ENCODE assay signal across 9 mouse cellular contexts in the genomic region with DNA sequence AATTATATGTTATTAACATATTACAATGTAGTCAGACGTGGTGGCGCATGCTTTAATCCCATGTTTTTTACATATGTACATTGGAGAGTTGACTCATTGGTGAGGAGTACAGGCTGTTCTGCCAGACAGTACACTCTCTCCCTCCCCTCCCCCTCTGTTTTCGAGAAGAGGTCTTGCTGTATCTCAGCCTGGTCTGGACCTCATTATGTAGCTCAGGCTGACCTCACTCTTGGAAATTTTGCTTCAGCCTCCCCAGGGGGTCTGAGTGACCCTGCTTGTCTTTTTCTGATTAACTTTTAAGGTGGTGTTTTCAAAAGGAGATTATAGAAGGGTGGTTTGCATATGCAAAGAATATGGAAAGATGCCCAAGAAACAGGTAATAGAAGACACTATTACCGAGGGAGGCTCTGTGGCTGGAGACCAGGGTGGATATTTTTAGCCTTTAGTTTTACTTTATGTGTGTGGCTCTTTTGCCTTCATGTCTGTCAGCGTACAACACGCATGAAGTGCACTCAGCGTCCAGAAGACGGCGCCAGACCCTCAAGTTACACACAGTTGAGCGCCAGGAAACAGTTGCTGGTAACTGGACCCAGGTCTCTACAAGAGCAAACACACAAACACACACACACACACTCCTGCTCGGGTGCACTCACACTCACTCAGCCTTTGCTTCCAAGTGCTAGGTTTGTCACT. TPM values are rescaled to one million over a fixed set of nuclear protein-coding genes. Genes with fewer than 3 reads are reported as not detected.
DNase-seq lines count a peak whose midpoint lies in the region; ATAC-seq lines count a peak whose summit lies in the region.
"Had no signal": no experiment of that assay in that cellular context is flagged by ENCODE, and none has a peak within 500 bp of the region (broad histone marks: within the 10 kb centered on the region; RNA-seq: fewer than 3 reads in every experiment).

No protein-coding gene starts in this region.

- H3K36me3 ChIP-seq in forebrain, embryonic 11.5 days (ENCODE audit: control insufficient read depth, insufficient read depth, low read length), result no peaks in the 10 kb centered on the region
- no peaks in the 10 kb centered on the region for H3K36me3 ChIP-seq in forebrain, embryonic 16.5 days (ENCODE audit: control insufficient read depth, insufficient read depth)
- H3K36me3 ChIP-seq: heart, embryonic 15.5 days had no signal

- ATAC-seq in forebrain, embryonic 11.5 days (replicated peaks; ENCODE audit: low FRiP score), result no peak
- no peak for ATAC-seq in forebrain, embryonic 16.5 days

- no peak overlapping the region for H3K9ac ChIP-seq in forebrain, embryonic 11.5 days (ENCODE audit: low read length)
- no peak overlapping the region for H3K9ac ChIP-seq in forebrain, embryonic 16.5 days (replicated peaks; ENCODE audit: low read depth, low read length)
- H3K9ac ChIP-seq: heart, embryonic 15.5 days had no signal

- no peak overlapping the region for H3K27ac ChIP-seq in forebrain, embryonic 11.5 days (ENCODE audit: low read depth, low read length)
- no peak overlapping the region for H3K27ac ChIP-seq in forebrain, embryonic 16.5 days (ENCODE audit: low read length)
- H3K27ac ChIP-seq: heart, embryonic 15.5 days had no signal

- peak; percentile 64 for DNase-seq in forebrain, embryonic 11.5 days (ENCODE audit: low spot score)
- DNase-seq in 416B (ENCODE audit: low read depth) (peak; percentile 82), liver (peak; percentile 62), adipocyte (ENCODE audit: low spot score) (no peak)
- DNase-seq in embryo, embryonic 9.5 days (ENCODE audit: extremely low spot score), result peak; percentile 53
- no peak for DNase-seq in adrenal gland, postnatal 10 days
- no peak for DNase-seq in kidney, adult 18-20 months

- no peak overlapping the region for H3K4me3 ChIP-seq in forebrain, embryonic 11.5 days (ENCODE audit: low read depth, low read length)
- no peak overlapping the region for H3K4me3 ChIP-seq in forebrain, embryonic 16.5 days (replicated peaks; ENCODE audit: low read length)
- H3K4me3 ChIP-seq: heart, embryonic 15.5 days had no signal

- 46% methylated on average over 11 of the region's 11 CpGs for whole genome bisulfite sequencing in forebrain, embryonic 11.5 days
- WGBS in forebrain, embryonic 16.5 days, result 44% methylated on average over 11 of the region's 11 CpGs

- H3K4me2 ChIP-seq in forebrain, embryonic 11.5 days (ENCODE audit: low read depth, low read length, severe bottlenecking), result no peak overlapping the region
- H3K4me2 ChIP-seq in forebrain, embryonic 16.5 days (ENCODE audit: low read length), result no peak overlapping the region
- H3K4me2 ChIP-seq: heart, embryonic 15.5 days had no signal

- no peaks in the 10 kb centered on the region for H3K9me3 ChIP-seq in forebrain, embryonic 11.5 days (ENCODE audit: control insufficient read depth, low read length)
- no peaks in the 10 kb centered on the region for H3K9me3 ChIP-seq in forebrain, embryonic 16.5 days (ENCODE audit: control insufficient read depth, low read length)
- H3K9me3 ChIP-seq: heart, embryonic 15.5 days had no signal

- no peaks in the 10 kb centered on the region for H3K4me1 ChIP-seq in forebrain, embryonic 11.5 days (replicated peaks; ENCODE audit: control insufficient read depth, insufficient read depth, low read length)
- no peaks in the 10 kb centered on the region for H3K4me1 ChIP-seq in forebrain, embryonic 16.5 days (replicated peaks; ENCODE audit: control insufficient read depth, insufficient read depth, low read length)

- H3K27me3 ChIP-seq in forebrain, embryonic 11.5 days (ENCODE audit: control insufficient read depth, insufficient read depth, low read length), result no peaks in the 10 kb centered on the region
- H3K27me3 ChIP-seq in forebrain, embryonic 16.5 days (replicated peaks; ENCODE audit: control insufficient read depth, insufficient read depth, low read length), result no peaks in the 10 kb centered on the region; the same call in 1 of the 2 replicates
- H3K27me3 ChIP-seq: heart, embryonic 15.5 days had no signal

RNA-seq across cellular contexts. Expression of gene Stk38, which starts 10.6 kb away (rescaled TPM):
- 134 and 143 TPM in 2 replicates for polyA plus RNA-seq in forebrain, embryonic 11.5 days (2014; fragmentation: Nextera tagmentation; extraction: Ambion mirVana)
- polyA plus RNA-seq in forebrain, embryonic 16.5 days (2015; fragmentation: Nextera tagmentation; extraction: Ambion mirVana), result 129 and 136 TPM in 2 replicates
- 10 to 100 TPM; 55.0 to 76.8 TPM for total RNA-seq in adrenal gland, postnatal 10 days (2021)

RNA-seq across cellular contexts. Expression of gene Srsf3, which starts 14.0 kb away (rescaled TPM):
- polyA plus RNA-seq in forebrain, embryonic 11.5 days (2014; fragmentation: Nextera tagmentation; extraction: Ambion mirVana), result 823 and 865 TPM in 2 replicates
- 571 and 653 TPM in 2 replicates for polyA plus RNA-seq in forebrain, embryonic 16.5 days (2015; fragmentation: Nextera tagmentation; extraction: Ambion mirVana)
- total RNA-seq in adrenal gland, postnatal 10 days (2021), result 100 to 1,000 TPM; 144 to 193 TPM

Comparison
In these comparisons a context has a peak if more than half of its experiments do, and no peak if none do; other contexts are left out.
1. DNase-seq: peak in forebrain, embryonic 11.5 days (single experiment), 416B (single experiment), embryo, embryonic 9.5 days (single experiment) and liver (single experiment); none in adipocyte (single experiment), adrenal gland, postnatal 10 days (single experiment) and kidney, adult 18-20 months (single experiment).